ENCODE assay signal across 7 mouse cellular contexts in genomic region chr6:72344396-72345073, GRCm38 (mm10). TPM values are rescaled to one million over a fixed set of nuclear protein-coding genes. Genes with fewer than 3 reads are reported as not detected.
DNase-seq lines count a peak whose midpoint lies in the region; ATAC-seq and TF ChIP-seq lines count a peak whose summit lies in the region.

No protein-coding gene starts in this region.

- no peak for TF ChIP-seq CTCF in C2C12 (IDR thresholded peaks at IDR 0.05; ENCODE audit: control insufficient read depth, insufficient read depth, insufficient read length)

- under 1% methylated on average over 42 of the region's 42 CpGs for WGBS in forebrain, embryonic 12.5 days
- under 1% methylated on average over 42 of the region's 42 CpGs for WGBS in liver, embryonic 13.5 days (ENCODE audit: insufficient replicate concordance)

- ATAC-seq in forebrain, embryonic 12.5 days (ENCODE audit: low FRiP score), result peak; percentile 65
- ATAC-seq in liver, embryonic 13.5 days (ENCODE audit: low read depth), result peak; percentile 71
- ATAC-seq in granulocyte monocyte progenitor cell, adult 5-6 weeks (replicated peaks; ENCODE audit: poor library complexity, severe bottlenecking), result no peak

- peak overlapping the region; percentile 72 for H3K9ac ChIP-seq in forebrain, embryonic 12.5 days
- peak overlapping the region; percentile 88 for H3K9ac ChIP-seq in liver, embryonic 13.5 days

- peaks cover 56% of the 10 kb centered on the region for H3K79me3 ChIP-seq in C2C12 (ENCODE audit: low read depth)

- no peaks in the 10 kb centered on the region for H3K27me3 ChIP-seq in C2C12 (ENCODE audit: control insufficient read depth, insufficient read depth, insufficient read length)
- no peaks in the 10 kb centered on the region for H3K27me3 ChIP-seq in forebrain, embryonic 12.5 days
- no peaks in the 10 kb centered on the region for H3K27me3 ChIP-seq in liver, embryonic 13.5 days

- peak overlapping the region; percentile 83 for H3K4me3 ChIP-seq in C2C12 (ENCODE audit: insufficient read depth, poor library complexity, severe bottlenecking)
- peak overlapping the region; percentile 82 for H3K4me3 ChIP-seq in forebrain, embryonic 12.5 days (replicated peaks)
- peak overlapping the region; percentile 84 for H3K4me3 ChIP-seq in liver, embryonic 13.5 days (replicated peaks)

- H3K79me2 ChIP-seq in C2C12 (ENCODE audit: control insufficient read depth, insufficient read depth), result peaks cover 76% of the 10 kb centered on the region

- H3K4me2 ChIP-seq in forebrain, embryonic 12.5 days, result peak overlapping the region; percentile 92
- peak overlapping the region; percentile 90 for H3K4me2 ChIP-seq in liver, embryonic 13.5 days

- DNase-seq in 3T3-L1 (ENCODE audit: low read depth, low spot score), result peak; percentile 65
- no peak for DNase-seq in liver, embryonic 13.5 days
- no peak for DNase-seq in urinary bladder, postnatal 36 days (ENCODE audit: low spot score in 2 of 2)
- DNase-seq in right cerebral cortex, adult 18-20 months, result no peak

- H3K9me3 ChIP-seq in forebrain, embryonic 12.5 days, result no peaks in the 10 kb centered on the region
- H3K9me3 ChIP-seq in liver, embryonic 13.5 days (replicated peaks), result no peaks in the 10 kb centered on the region

- H3K4me1 ChIP-seq in forebrain, embryonic 12.5 days, result peaks cover 37% of the 10 kb centered on the region
- peaks cover 77% of the 10 kb centered on the region for H3K4me1 ChIP-seq in liver, embryonic 13.5 days (replicated peaks)

- peak overlapping the region; percentile 93 for H3ac ChIP-seq in C2C12 (ENCODE audit: control insufficient read depth, insufficient read length, low read depth)

- H3K36me3 ChIP-seq in C2C12 (ENCODE audit: control insufficient read depth, insufficient read depth), result peaks cover 32% of the 10 kb centered on the region
- H3K36me3 ChIP-seq in forebrain, embryonic 12.5 days (replicated peaks), result peaks cover 14% of the 10 kb centered on the region
- peaks cover 41% of the 10 kb centered on the region for H3K36me3 ChIP-seq in liver, embryonic 13.5 days

- peak overlapping the region; percentile 60; the same call in 1 of the 2 replicates for H3K27ac ChIP-seq in forebrain, embryonic 12.5 days
- peak overlapping the region; percentile 93 for H3K27ac ChIP-seq in liver, embryonic 13.5 days

TF ChIP-seq in C2C12, 6 proteins besides CTCF, POLR2A, EP300 and RAD21:
- no peak for TF ChIP-seq FOSL1 (IDR thresholded peaks at IDR 0.05; ENCODE audit: insufficient read depth, low read length, poor library complexity, severe bottlenecking)
- no peak for TF ChIP-seq USF1 (IDR thresholded peaks at IDR 0.05; ENCODE audit: low read depth)
- TF ChIP-seq MYOD1 (IDR thresholded peaks at IDR 0.05; ENCODE audit: control insufficient read depth, insufficient read length, low read depth), result no peak
- TF ChIP-seq MYOG (IDR thresholded peaks at IDR 0.05; ENCODE audit: control insufficient read depth, extremely low read depth, insufficient read length), result no peak
- TF ChIP-seq MAX (IDR thresholded peaks at IDR 0.05), result no peak
- TF ChIP-seq CEBPB (IDR thresholded peaks at IDR 0.05; ENCODE audit: low read depth), result no peak

RNA-seq across cellular contexts. Expression of gene Usp39, which starts 0.4 kb away (rescaled TPM):
- polyA plus RNA-seq in C2C12 (2012; fragmentation: generic; extraction: Trizol), result 67.4 TPM
- polyA plus RNA-seq in forebrain, embryonic 12.5 days (2016; fragmentation: Nextera tagmentation; extraction: Ambion mirVana), result 74.0 and 76.4 TPM in 2 replicates
- 52.6 and 60.6 TPM in 2 replicates for polyA plus RNA-seq in liver, embryonic 13.5 days (2015; fragmentation: Nextera tagmentation; extraction: Ambion mirVana)
- 37.8 and 71.8 TPM in 2 replicates for total RNA-seq in granulocyte monocyte progenitor cell, adult 5-6 weeks (2014; fragmentation: Nextera tagmentation)
- 104 and 123 TPM in 2 replicates for total RNA-seq in granulocyte monocyte progenitor cell, adult 5-6 weeks (2017)

RNA-seq across cellular contexts. Expression of gene 0610030E20Rik, which starts 2.6 kb away (rescaled TPM):
- polyA plus RNA-seq in C2C12 (2012; fragmentation: generic; extraction: Trizol), result 5.2 TPM
- 28.5 and 30.4 TPM in 2 replicates for polyA plus RNA-seq in forebrain, embryonic 12.5 days (2016; fragmentation: Nextera tagmentation; extraction: Ambion mirVana)
- polyA plus RNA-seq in liver, embryonic 13.5 days (2015; fragmentation: Nextera tagmentation; extraction: Ambion mirVana), result 14.5 and 17.7 TPM in 2 replicates
- total RNA-seq in granulocyte monocyte progenitor cell, adult 5-6 weeks (2014; fragmentation: Nextera tagmentation), result 24.9 and 34.0 TPM in 2 replicates
- 17.2 and 17.6 TPM in 2 replicates for total RNA-seq in granulocyte monocyte progenitor cell, adult 5-6 weeks (2017)

RNA-seq across cellular contexts. Expression of gene Tmem150a, which starts 10.7 kb away (rescaled TPM):
- polyA plus RNA-seq in C2C12 (2012; fragmentation: generic; extraction: Trizol), result 25.2 TPM
- polyA plus RNA-seq in forebrain, embryonic 12.5 days (2016; fragmentation: Nextera tagmentation; extraction: Ambion mirVana), result 4.0 and 4.1 TPM in 2 replicates
- 32.5 and 37.9 TPM in 2 replicates for polyA plus RNA-seq in liver, embryonic 13.5 days (2015; fragmentation: Nextera tagmentation; extraction: Ambion mirVana)
- 0.73 and 7.4 TPM in 2 replicates for total RNA-seq in granulocyte monocyte progenitor cell, adult 5-6 weeks (2014; fragmentation: Nextera tagmentation)
- total RNA-seq in granulocyte monocyte progenitor cell, adult 5-6 weeks (2017), result 0.09 TPM in 1 of 2 replicates, not detected in the other

RNA-seq across cellular contexts. Expression of gene Rnf181, which starts 22.2 kb away (rescaled TPM):
- polyA plus RNA-seq in C2C12 (2012; fragmentation: generic; extraction: Trizol), result 108 TPM
- polyA plus RNA-seq in forebrain, embryonic 12.5 days (2016; fragmentation: Nextera tagmentation; extraction: Ambion mirVana), result 97.4 and 97.5 TPM in 2 replicates
- 76.9 and 82.6 TPM in 2 replicates for polyA plus RNA-seq in liver, embryonic 13.5 days (2015; fragmentation: Nextera tagmentation; extraction: Ambion mirVana)
- total RNA-seq in granulocyte monocyte progenitor cell, adult 5-6 weeks (2014; fragmentation: Nextera tagmentation), result 81.5 and 83.1 TPM in 2 replicates
- total RNA-seq in granulocyte monocyte progenitor cell, adult 5-6 weeks (2017), result 48.6 and 54.3 TPM in 2 replicates

RNA-seq across cellular contexts. Expression of gene Vamp5, which starts 35.7 kb away (rescaled TPM):
- polyA plus RNA-seq in C2C12 (2012; fragmentation: generic; extraction: Trizol), result 91.3 TPM
- 6.0 and 7.6 TPM in 2 replicates for polyA plus RNA-seq in forebrain, embryonic 12.5 days (2016; fragmentation: Nextera tagmentation; extraction: Ambion mirVana)
- polyA plus RNA-seq in liver, embryonic 13.5 days (2015; fragmentation: Nextera tagmentation; extraction: Ambion mirVana), result 99.0 and 99.7 TPM in 2 replicates
- 12.4 and 43.7 TPM in 2 replicates for total RNA-seq in granulocyte monocyte progenitor cell, adult 5-6 weeks (2014; fragmentation: Nextera tagmentation)
- 8.6 and 16.5 TPM in 2 replicates for total RNA-seq in granulocyte monocyte progenitor cell, adult 5-6 weeks (2017)
